In genomic region chr15:6724442-6724841, GRCm38 (mm10) we compare ENCODE assay signal across 28 mouse cellular contexts.
"Had no signal": no experiment of that assay in that cellular context is flagged by ENCODE, and none has a peak within 500 bp of the region (broad histone marks: within the 10 kb centered on the region; RNA-seq: fewer than 3 reads in every experiment).

No protein-coding gene starts in this region.

- H3K27ac ChIP-seq: limb, embryonic 10.5 days; limb, embryonic 12.5 days; limb, embryonic 13.5 days; limb, embryonic 15.5 days; liver, embryonic 12.5 days; liver, embryonic 13.5 days; liver, embryonic 14.5 days; liver, embryonic 15.5 days; lung, embryonic 15.5 days; macrophage; midbrain, embryonic 10.5 days; midbrain, embryonic 12.5 days; midbrain, embryonic 13.5 days; midbrain, embryonic 15.5 days; neural tube, embryonic 12.5 days had no signal

- H3K4me3 ChIP-seq: limb, embryonic 10.5 days; limb, embryonic 12.5 days; limb, embryonic 13.5 days; limb, embryonic 15.5 days; liver, embryonic 12.5 days; liver, embryonic 13.5 days; liver, embryonic 15.5 days; lung, embryonic 15.5 days; midbrain, embryonic 10.5 days; midbrain, embryonic 12.5 days; midbrain, embryonic 13.5 days; midbrain, embryonic 15.5 days; myocyte; neural tube, embryonic 12.5 days had no signal

- DNase-seq: left cerebral cortex, postnatal 4 days; liver; liver, embryonic 13.5 days; liver, postnatal 0 days; lung, adult 18-20 months; lung, adult 2 months; lung, embryonic 14.5 days; lung, postnatal 10 days; lung, postnatal 14 days; lung, postnatal 36 days; lung, postnatal 4 days; midbrain, embryonic 14.5 days had no signal

- H3K4me1 ChIP-seq: lung, embryonic 15.5 days; midbrain, embryonic 10.5 days; midbrain, embryonic 15.5 days; neural tube, embryonic 12.5 days had no signal

- H3K9ac ChIP-seq: limb, embryonic 12.5 days; limb, embryonic 13.5 days; limb, embryonic 15.5 days; liver, embryonic 12.5 days; liver, embryonic 13.5 days; liver, embryonic 14.5 days; liver, embryonic 15.5 days; liver, postnatal 0 days; lung, embryonic 14.5 days; lung, embryonic 15.5 days; midbrain, embryonic 12.5 days; midbrain, embryonic 13.5 days; midbrain, embryonic 15.5 days; neural tube, embryonic 12.5 days had no signal

- H3K36me3 ChIP-seq: limb, embryonic 15.5 days; liver, embryonic 15.5 days; lung, embryonic 15.5 days; midbrain, embryonic 15.5 days; neural tube, embryonic 12.5 days had no signal

- H3K27me3 ChIP-seq: limb, embryonic 12.5 days; limb, embryonic 13.5 days; limb, embryonic 15.5 days; liver, embryonic 12.5 days; liver, embryonic 13.5 days; liver, embryonic 15.5 days; lung, embryonic 15.5 days; megakaryocyte, embryonic 14.5 days; midbrain, embryonic 12.5 days; midbrain, embryonic 13.5 days; midbrain, embryonic 15.5 days; neural tube, embryonic 12.5 days had no signal

- H3K9me3 ChIP-seq: limb, embryonic 10.5 days; limb, embryonic 15.5 days; liver, embryonic 13.5 days; liver, embryonic 15.5 days; lung, embryonic 15.5 days; midbrain, embryonic 13.5 days; midbrain, embryonic 15.5 days; neural tube, embryonic 12.5 days had no signal
